Mouse (Mus musculus) lung, postnatal 10 days (tissue): Measurements from ENCODE around the gene Ltbp4.
A peak's percentile ranks its signal among the peaks of the same experiment; 100 is the strongest.

Source experiments
- DNase-seq: peaks from one replicate; pipeline ENCODE4 v3.0.0; 2021

Ltbp4 gene

DNA sequence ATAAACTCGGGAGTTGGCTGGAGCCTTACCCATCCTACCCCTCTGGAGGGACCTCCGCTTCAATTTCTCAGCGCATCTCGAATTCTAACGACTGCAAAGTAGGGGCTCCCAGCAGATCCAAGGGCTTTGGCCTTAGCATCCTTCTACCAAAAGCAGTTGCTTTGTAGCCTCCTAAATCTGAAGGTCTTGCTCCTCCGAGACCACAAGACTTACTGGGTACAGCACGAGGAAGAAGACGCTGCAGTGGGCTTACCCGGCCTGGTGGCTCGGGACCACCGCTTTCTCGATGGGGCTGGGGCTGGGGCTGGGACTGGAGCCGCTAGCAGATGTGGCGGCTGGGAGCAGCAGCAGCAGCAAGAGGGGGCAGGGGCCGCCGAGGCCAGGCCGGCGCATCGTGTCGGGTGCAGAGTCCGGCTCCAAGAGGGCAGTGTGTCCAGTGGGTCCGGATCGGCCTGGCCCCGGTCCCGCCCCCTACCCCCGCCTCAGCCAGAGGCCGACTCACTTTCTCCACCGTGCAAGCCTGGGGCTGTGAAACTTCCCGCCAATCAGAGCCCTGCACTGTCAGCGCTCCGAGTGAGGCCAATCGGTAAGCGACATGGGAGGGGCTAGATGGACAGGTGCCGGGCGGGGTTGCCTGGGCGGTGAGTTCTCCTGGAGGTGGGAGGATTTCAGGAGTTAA lies at the start of gene Ltbp4:
Gene Ltbp4, minus strand, starts transcription at position 518 of the 679 bp plus-strand sequence.
- DNase-seq, result peak; percentile 55

DNA sequence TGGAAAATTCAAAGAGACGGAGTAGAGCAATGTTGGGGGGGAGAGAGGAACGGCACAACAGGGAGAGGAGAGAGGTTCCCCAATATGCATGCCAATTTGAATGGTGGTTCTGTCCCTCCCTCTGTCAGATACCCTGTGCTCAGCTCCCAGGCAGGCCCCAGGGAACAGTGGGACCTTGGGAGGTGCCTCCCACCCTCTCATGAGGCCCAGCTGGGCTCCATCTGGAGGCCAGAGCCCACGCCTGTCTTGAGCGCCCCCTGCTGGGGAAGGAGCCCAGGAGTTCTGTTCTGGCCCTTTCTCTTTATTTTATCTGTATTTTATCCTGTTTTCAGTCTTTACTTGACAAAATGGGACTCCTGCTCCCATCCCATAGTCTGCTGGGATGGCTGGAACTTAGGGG lies 47.2 kb upstream of the Ltbp4 start:
- DNase-seq, result peak; percentile 78

DNA sequence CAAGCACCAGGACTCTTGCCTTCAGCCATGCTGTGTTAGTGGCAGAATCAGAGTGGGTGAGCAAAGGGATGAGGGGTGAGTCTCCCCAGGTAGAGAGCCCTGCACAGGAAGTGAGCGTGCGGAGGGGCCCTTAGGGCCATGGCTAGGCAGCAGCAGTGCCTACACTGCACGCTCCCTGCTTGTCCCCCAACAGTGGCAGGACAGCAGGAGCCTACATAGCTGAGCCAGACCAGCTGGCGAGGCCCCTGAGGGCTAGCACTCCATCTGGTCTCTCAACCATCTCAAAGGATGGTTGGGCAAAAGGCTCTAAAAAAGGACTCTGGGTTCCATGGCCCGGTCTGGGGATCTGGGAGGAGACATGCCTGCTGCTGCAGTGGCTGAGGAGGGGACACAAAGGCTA lies 46.6 kb upstream of the Ltbp4 start:
- DNase-seq, result no peak

DNA sequence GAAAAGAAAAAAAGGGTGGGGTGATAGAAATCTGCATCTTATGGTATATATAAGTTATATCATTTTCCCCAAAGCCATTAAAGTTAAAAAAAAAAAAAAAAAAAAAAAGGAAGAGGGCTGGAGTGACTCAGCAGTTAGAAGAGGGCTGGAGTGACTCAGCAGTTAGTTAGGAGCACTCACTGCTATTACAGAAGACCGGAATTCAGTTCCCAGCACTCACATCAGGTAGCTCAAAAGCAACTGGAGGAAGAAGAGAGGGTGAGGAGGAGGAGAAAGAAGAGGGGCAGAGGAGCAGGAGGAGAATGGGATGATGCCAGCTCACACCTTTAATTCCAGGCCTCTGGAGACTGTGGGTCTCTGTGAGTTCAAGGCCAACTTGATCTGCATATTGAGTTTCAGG lies 45.7 kb upstream of the Ltbp4 start:
- DNase-seq, result no peak

DNA sequence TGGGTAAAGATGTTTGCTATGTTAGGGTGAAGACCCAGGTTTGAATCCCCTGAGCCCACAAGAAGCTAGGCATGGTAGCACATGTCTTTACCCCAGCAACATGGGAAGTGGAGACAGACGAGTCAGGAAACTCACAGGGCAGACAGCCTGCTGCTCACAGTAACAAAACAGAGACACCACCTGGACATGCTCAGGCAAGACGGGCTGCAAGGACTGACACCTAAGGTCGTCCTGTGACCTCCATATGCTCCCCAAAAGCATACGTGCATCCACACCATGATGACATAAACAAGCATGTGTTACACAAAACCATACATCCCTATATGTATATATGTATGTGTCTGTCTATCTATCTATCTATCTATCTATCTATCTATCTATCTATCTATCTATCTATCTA lies 44.1 kb upstream of the Ltbp4 start:
- no peak for DNase-seq

DNA sequence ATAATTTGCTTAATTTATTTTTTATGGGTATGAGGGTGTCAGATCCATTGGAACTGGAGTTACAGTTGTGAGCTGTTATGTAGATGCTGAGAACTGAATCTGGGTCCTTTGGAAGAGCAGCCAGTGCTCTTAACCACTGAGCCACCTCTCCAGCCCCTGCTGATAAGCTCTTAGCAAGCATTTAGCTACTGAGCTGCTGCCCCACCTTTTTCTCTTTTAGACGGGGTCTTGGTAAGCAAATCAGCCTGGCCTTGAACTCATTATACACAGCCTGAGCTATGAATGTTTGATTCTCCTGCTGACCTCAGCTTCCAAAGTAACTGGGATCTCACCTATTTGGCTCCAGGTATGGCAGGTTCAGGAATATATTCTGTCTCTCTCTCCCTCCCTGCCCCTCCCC lies 43.5 kb upstream of the Ltbp4 start:
- DNase-seq, result no peak

DNA sequence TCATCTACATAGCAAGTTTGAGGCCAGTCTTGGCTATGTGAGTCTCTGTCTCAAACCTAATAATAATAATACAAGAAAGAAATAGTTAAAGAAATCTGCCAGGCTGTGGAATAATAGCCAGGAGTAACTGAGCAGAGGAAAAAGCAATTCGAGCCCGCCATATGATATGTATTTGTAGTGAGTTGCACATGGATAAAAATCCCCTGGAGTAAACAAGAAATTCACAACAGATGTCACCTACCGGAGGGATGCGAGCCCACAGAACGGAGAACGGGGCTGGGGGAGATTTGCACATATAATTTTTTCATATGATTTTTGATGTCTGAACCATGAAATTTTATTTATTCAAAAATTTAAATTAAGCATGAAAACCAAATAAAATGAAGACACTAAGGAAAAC lies 42.3 kb upstream of the Ltbp4 start:
- no peak for DNase-seq

DNA sequence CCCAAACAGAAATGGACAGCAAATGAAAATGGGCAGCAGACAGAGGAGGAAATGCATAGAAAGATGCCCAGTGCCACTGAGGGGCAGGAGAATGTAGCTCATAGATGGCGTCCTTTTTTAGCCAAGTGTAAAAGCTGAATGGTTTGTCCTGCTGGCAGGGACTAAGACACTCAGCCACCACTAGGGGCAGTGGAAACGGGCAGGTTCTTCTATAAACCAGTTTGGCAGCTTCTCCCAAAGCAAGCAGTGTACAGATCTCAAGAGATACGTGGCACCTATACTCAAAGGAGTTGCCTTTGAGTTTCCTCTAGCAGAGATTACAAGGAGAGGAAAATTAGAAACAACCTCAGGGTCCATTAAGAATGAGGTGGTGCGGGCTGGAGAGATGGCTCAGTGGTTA lies 40.9 kb upstream of the Ltbp4 start:
- DNase-seq, result peak; percentile 64

DNA sequence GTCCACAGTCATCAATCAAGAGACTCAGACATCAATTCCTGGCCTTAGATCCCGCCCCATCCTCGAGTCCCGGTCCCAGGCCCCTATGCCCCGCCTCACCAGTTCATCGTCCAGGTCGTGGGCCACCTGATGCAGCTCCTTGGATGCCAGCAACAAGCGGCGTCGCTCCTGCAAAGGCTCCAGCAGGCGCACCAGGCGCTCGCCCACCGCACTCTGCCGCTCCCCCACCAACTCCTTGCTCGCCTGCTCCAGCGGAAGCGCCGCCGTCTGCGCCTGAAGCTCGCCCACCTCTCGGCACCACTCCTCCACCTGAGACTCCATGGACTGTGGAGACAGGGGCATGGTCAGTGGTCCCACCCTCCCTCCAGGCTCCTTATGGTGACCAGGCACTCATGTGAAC lies 37.8 kb upstream of the Ltbp4 start:
- DNase-seq, result no peak

DNA sequence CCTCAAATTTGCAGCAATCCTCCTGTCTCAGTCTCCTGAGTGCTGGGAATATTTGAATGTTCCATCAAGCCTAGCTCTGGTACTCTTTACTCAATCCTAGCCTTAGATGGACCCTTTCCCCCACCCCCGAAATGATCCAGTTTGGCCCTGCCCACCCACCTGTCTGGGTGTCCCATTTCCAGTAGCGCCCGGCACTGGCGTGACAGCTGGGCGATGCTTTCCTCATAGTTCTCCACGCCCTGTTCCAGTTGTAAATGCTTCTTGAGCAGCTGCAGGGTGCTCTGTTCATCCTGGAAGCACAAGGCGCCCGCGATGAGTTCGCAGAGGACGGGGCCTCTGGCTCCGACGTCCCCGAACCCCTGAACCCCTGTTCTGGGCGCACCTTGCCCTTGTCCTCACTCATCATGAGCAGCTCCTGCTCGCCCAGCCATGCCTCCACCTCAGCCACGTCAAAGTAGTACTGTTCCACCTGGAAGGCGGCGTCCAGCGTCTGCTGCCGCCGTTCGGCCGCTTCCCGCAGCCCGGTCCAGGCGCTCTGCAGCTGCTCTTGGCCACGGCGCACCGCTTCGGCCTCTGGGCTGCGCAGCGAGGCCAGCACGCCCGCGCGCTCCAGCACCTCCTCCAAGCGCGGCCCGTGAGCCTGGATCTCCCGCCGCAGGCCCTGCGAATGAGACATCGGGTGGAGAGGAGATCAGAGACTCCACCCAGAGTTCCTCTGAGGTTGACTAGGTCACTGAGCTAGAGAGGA lies 34.4 kb upstream of the Ltbp4 start:
- no peak for DNase-seq

DNA sequence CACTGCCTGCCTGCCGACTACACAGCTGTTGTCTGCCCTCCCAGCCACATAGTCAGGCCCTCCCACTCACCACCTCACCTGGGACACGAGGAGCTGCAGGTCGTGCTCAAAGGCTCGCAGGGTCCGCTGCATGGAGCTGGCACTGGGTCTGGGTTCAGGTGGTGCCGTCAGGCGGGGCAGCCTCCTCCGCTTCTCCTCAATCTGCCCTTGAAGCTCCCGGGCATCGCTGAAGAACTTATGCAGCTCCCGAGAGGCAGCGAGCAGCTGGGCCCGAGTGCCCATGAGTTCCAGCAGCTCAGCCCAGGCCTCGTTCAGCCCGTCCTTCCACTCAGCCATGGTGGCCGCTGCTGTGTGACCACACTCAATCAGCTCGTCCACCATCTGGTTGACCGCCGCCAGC lies 31.6 kb upstream of the Ltbp4 start:
- DNase-seq, result no peak

DNA sequence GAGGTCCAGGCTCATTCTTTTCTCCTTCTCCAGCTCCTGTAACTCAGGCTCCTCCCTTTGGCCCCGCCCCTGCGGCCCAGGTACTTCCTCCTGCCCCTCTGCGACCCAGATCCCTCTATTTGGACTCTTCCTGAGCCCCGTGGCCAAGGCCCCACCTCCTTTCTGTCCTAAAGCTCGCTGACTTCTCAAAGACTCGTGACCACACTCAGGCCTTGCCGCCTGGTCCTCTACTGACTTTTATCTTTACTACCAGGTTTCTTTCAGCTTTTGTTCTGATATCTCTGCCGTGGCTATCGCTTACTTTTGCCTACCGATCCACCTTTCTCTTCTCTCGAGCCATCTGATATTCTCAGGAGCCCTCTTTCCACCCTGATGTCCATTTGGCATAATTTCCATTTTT lies 30.5 kb upstream of the Ltbp4 start:
- no peak for DNase-seq

DNA sequence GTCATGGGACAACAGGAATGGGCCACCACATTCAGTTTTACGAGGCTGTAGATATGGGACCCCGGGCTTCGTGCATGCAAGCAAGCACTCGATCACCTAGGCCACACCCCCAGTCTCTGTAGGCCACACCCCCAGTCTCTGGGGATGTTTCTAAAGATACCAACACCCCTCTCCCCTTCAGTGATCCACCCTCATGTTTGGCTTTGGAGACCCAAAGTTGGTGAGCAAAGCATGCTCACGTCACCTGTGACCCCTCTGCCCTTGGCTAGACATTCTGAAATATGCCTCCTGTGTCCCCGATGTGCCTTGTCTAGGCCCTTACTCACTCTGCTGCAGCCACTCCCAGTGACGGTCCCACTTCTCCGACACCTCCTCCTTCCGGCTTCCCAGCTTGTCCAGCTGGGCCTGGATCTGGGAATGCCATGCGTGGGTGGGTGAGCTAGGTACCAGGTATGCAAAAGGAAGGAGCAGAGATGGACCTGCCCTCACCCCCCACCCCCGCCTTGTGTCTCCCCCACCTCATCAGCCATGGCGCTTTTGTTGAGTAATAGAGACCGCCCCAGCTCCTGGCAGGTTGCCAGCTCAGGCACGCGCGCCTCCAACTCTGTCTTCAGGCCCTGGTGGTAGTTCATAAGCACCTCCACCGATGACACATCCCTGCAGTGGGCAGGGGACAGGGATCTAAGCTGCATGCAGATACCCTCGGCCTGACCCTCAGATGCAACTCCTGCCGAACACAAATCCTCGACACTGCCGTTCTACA lies 28.8 kb upstream of the Ltbp4 start:
- DNase-seq, result no peak

DNA sequence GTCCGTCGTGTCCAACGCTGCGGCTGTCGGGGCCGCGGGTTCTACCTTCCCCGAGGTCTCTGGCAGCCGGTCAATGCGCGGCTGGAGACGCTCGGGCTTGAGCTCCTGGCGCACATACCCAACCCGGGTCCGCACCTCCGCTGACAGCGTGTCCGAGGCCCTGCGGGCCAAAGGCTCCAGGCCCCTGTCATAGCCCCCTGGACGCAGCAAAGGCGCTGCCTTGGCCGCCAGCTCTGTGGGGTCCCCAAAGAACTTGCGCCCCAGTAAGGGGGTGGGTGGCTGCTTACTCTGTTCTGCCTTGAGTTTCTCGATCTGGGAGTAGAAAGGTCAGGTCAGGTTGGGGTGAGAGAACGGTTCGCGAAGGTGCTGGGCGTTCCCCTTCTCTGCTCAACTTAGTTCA lies 26.9 kb upstream of the Ltbp4 start:
- DNase-seq, result no peak

DNA sequence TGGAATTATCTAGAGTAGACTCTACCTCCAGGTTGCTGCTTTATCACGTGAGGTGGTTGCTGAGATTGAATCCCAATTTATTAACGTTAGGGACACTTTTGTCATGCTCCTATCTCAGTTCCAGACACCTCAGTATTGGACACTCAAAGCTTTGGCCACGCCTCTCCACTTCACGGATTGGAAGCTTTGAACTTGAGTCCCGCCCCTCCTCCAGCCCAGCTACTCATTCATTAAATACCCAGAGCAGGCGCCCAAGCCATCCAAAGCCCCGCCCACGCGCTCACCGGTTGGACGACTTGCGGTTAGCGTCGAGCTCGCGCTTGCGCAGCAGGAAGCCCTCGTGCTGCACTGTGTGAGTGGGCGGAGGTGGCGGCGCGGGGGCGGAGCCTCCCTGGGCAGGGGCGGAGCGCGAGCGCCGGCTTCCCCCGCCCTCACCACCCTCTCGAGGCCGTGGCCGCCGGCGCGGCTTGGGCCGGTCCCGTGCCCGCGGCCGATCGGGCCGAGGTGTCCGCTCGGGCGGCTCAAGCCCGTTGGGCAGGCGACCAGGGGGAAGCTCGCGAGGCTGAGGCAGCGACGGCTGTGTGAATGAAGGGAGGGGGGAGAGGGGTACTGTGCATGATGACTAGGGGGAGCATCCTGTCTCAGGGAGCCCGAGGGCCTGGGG lies 23.9 kb upstream of the Ltbp4 start:
- DNase-seq, result peak; percentile 100

DNA sequence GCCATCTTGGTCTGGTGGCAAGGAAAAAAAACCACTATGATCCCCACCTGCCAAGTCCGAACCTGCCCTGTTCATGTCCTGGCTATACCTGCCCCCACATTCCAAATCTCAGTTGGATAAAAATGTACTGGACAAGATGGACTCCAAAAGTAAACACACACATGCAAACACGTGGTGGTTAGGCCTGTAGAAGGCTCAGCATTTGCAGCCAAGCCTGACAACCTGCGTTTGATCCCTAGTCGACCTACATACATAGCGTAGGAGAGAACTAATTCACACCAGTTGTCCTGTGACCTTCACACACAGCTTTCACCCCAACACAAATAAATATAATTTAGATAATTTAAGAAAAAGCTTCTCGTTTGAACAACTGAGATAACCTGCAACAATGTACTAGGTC lies 23.3 kb upstream of the Ltbp4 start:
- DNase-seq, result no peak

DNA sequence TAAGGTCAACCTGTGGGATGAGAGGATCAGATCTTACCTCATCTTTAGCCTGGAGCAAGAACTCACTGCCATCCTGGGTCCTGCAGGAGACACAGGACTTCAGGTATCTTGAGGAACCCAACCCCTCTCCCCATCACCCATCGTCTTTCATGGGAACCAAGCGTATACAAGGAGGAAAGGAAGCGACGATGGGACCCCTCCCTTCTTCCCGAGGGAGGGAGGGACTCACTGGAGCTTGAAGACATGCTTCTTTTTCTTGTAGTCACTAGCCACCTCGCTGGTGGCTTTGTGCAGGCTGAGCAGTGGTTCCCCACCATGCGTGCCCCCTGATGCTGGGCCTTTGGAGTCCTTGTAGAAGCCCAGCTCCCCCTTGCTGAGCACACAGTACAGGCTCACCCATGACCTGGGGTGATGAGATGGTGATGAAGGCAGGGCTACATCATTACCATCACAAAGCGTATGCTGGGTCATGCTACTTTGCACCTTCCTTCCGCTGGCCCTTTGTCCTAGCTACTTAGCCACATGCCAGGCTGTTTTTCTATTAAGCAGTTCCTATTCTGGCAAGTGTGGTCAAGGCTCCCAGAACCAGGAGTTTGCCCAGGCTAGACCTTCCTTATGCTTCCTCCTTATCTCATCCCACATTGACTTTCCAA lies 22.3 kb upstream of the Ltbp4 start:
- DNase-seq, result no peak

DNA sequence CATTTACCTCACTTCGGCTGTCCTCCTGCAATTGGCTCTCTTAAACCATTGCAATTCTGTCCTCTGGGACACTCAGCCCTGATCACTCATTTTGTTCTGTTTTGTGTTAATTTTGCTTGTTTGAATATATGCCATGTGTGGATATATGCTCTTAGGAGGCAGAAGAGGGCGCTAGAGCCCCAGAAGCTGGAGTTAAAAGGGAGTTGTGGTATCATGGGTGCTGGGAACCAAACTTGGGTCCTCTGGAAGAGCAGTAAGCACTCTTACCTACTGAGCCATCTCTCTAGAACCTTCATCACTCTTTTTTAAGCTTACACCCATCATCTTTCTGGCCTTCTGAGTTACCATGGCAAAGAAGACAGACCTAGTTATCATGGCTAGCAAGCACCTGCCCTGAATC lies 21.7 kb upstream of the Ltbp4 start:
- no peak for DNase-seq

DNA sequence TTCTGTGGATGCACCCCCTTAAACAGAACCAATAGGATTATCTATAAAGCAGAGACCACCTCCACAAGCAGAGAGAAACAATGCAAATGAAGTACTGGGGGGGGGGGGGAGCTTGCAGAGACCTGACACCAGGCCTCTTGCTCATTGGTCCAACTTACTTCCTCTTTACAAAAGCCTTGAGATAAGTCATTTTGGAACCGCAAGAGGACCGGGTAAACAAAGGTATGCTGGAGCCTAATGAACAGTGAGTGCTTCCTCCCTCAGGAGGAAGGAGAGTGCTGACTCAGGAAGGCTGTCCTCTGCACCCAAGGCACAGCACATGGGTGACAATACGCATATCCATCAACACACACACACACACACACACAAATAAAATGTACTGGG lies 20.1 kb upstream of the Ltbp4 start:
- no peak for DNase-seq

DNA sequence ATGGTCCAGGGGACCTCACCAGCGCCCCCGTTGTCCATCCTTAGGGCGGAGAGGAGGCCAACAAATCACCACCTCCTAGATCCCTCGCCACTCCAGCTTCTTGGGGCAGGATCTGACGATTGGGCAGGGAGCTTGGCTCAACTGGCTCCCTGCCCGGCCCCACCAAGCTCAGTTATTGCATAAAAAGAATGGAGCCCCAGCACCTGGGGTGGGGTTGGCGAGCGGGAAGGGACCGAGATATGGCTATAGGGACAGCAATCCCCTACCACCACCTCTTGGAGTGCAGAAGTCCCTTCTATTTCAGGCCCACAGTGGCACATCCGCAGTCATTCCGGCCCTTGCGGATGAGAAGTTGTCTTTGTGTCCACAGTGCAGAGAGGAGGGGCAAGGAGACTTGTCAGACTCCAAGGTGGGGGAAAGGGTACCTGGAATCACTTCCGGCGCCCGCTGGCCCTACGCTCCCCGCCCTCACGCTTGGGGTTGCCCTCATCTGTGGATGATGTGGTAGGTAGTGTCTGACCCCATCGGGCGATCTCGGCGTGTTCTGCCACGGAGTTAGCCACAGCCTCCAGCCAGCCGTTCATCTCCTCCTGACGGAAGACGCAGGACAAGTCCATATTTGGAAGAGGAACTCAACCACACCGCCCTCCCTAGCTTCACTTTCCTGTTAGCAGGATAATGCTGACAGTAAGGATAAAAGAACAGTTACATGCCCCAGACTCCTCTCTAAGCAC lies 19.5 kb upstream of the Ltbp4 start, which contains the start of gene Gm20479:
Gene Gm20479, minus strand, starts transcription at position 559 of the 734 bp plus-strand sequence.
- DNase-seq, result peak; percentile 45

DNA sequence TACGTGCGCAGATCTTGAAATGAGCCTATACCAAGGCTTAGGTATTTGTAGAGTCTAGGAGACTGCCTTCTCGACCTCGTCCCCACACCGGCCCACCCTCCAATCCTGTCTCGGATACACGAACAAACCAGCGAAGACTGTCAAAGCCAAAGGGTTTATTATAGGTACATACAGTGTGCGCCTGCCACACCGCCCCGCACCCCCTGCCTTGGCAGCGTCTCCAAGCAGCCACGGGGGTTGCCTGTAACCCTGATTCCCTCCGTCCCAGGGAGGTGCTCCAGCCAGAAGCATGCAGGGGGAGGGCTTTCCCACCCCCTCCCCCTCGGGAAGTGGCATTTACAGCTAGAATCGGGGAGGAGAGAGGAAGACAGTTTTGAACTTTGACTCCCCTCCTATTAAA lies 18.8 kb upstream of the Ltbp4 start:
- DNase-seq, result peak; percentile 67

DNA sequence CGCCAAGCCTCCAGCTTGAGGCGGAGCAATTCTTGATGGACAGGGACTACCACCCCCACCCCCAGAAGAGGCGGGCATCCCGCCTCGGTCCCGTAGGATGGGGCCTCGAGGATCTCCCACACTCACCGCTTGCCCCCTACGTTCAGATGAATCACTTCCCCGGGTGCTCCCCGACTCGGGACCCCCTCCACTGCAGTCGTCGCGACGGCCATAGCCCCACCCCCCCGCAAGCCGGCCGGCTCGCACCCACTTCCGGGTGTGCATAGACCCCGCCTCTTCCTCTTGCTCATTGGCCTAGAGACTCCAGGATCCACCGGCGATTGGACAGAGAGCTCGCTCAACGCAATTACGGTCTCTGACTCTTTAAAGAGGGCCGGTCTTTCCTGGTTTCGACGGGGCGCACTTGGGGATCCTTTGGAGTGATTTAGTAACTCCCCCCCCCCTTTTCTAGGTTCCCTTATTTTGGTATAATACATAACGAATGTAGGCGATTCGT lies 18.3 kb upstream of the Ltbp4 start, which contains the start of gene Shkbp1:
Gene Shkbp1, minus strand, starts transcription at position 275 of the 496 bp plus-strand sequence.
- DNase-seq, result peak; percentile 94
